ENCODE assay signal across 30 mouse cellular contexts in the genomic region with DNA sequence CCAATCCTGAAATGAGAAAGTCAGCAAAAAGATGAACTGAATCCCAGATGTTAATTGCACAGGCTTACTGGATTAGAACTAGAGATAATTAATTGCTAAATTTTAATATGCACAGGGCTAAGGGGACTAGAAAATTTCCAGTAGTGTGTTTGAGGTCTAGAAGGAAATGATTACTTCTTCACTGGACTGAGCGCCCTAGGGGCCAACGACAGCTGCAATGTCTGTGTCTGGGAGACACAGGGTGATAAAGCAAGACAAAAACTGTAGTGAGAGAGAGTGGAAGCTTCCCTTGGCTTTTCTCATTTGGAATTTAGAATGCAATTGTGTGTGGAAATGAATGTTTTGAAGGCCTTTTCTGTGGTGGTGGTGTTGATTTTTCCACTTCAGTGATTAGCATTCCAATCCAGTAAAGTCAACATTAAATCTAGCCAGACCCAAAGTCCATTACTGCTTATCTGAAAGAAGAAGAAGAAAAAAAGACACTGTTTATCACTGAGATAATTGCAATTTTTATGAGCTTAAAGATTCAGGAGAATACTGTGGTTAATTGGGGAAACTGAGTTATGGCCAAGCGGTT.
DNase-seq lines count a peak whose midpoint lies in the region; ATAC-seq and TF ChIP-seq lines count a peak whose summit lies in the region.
"Had no signal": no experiment of that assay in that cellular context is flagged by ENCODE, and none has a peak within 500 bp of the region (broad histone marks: within the 10 kb centered on the region; RNA-seq: fewer than 3 reads in every experiment).

No protein-coding gene starts in this region.

- H3K4me2 ChIP-seq in heart, embryonic 11.5 days: no peak overlapping the region
- H3K4me2 ChIP-seq in midbrain, embryonic 14.5 days (ENCODE audit: low read length): no peak overlapping the region
- no peak overlapping the region for H3K4me2 ChIP-seq in midbrain, embryonic 15.5 days
- H3K4me2 ChIP-seq in midbrain, postnatal 0 days (ENCODE audit: low read depth, low read length, poor library complexity, severe bottlenecking): no peak overlapping the region
- H3K4me2 ChIP-seq: embryonic facial prominence, embryonic 15.5 days; forebrain, embryonic 12.5 days; heart, embryonic 15.5 days; liver, embryonic 13.5 days; neural tube, embryonic 12.5 days had no signal

- no peak overlapping the region for H3K27ac ChIP-seq in heart, embryonic 11.5 days (ENCODE audit: low read depth, low read length)
- H3K27ac ChIP-seq in midbrain, embryonic 14.5 days (replicated peaks; ENCODE audit: low read depth, low read length): no peak overlapping the region
- H3K27ac ChIP-seq in midbrain, embryonic 15.5 days: no peak overlapping the region
- no peak overlapping the region for H3K27ac ChIP-seq in midbrain, postnatal 0 days (ENCODE audit: low read depth, low read length)
- H3K27ac ChIP-seq: embryonic facial prominence, embryonic 10.5 days; embryonic facial prominence, embryonic 15.5 days; forebrain, embryonic 12.5 days; heart, embryonic 15.5 days; liver, embryonic 13.5 days; macrophage; neural tube, embryonic 12.5 days had no signal

- no peaks in the 10 kb centered on the region for H3K9me3 ChIP-seq in heart, embryonic 11.5 days (replicated peaks; ENCODE audit: control insufficient read depth, low read length)
- H3K9me3 ChIP-seq in midbrain, embryonic 14.5 days (ENCODE audit: control insufficient read depth, low read length): no peaks in the 10 kb centered on the region
- H3K9me3 ChIP-seq in midbrain, embryonic 15.5 days: no peaks in the 10 kb centered on the region
- H3K9me3 ChIP-seq in midbrain, postnatal 0 days (ENCODE audit: low read length): no peaks in the 10 kb centered on the region
- H3K9me3 ChIP-seq: embryonic facial prominence, embryonic 10.5 days; embryonic facial prominence, embryonic 15.5 days; forebrain, embryonic 12.5 days; G1E; heart, embryonic 15.5 days; liver, embryonic 13.5 days; neural tube, embryonic 12.5 days had no signal

- H3K36me3 ChIP-seq in heart, embryonic 11.5 days (ENCODE audit: control insufficient read depth, insufficient read depth, low read length): no peaks in the 10 kb centered on the region
- H3K36me3 ChIP-seq in midbrain, embryonic 14.5 days (ENCODE audit: control insufficient read depth, insufficient read depth, low read length): no peaks in the 10 kb centered on the region
- H3K36me3 ChIP-seq in midbrain, embryonic 15.5 days (replicated peaks): no peaks in the 10 kb centered on the region
- H3K36me3 ChIP-seq in midbrain, postnatal 0 days (ENCODE audit: insufficient read depth, low read length): no peaks in the 10 kb centered on the region
- H3K36me3 ChIP-seq: embryonic facial prominence, embryonic 10.5 days; embryonic facial prominence, embryonic 15.5 days; forebrain, embryonic 12.5 days; G1E; heart, embryonic 15.5 days; liver, embryonic 13.5 days; neural tube, embryonic 12.5 days had no signal

- no peak for ATAC-seq in heart, embryonic 11.5 days (replicated peaks; ENCODE audit: insufficient number of reproducible peaks, low FRiP score, low TSS enrichment)
- no peak; the same call in 1 of the 2 replicates for ATAC-seq in midbrain, embryonic 14.5 days (ENCODE audit: low FRiP score, low TSS enrichment)
- ATAC-seq in midbrain, embryonic 15.5 days (replicated peaks): no peak
- ATAC-seq in midbrain, postnatal 0 days (ENCODE audit: low FRiP score): no peak
- ATAC-seq: intestine, embryonic 16.5 days had no signal

- H3K9ac ChIP-seq in heart, embryonic 11.5 days (ENCODE audit: low read depth, low read length): no peak overlapping the region
- H3K9ac ChIP-seq in midbrain, embryonic 14.5 days (replicated peaks; ENCODE audit: low read length): no peak overlapping the region
- H3K9ac ChIP-seq in midbrain, embryonic 15.5 days: no peak overlapping the region
- no peak overlapping the region for H3K9ac ChIP-seq in midbrain, postnatal 0 days (replicated peaks; ENCODE audit: low read length, poor library complexity, severe bottlenecking)
- H3K9ac ChIP-seq: embryonic facial prominence, embryonic 15.5 days; forebrain, embryonic 12.5 days; heart, embryonic 15.5 days; liver, embryonic 13.5 days; neural tube, embryonic 12.5 days had no signal

- TF ChIP-seq CTCF in midbrain, postnatal 0 days (IDR thresholded peaks at IDR 0.05): no peak

- WGBS in heart, embryonic 11.5 days (ENCODE audit: insufficient replicate concordance): 58% methylated on average over 3 of the region's 3 CpGs
- WGBS in midbrain, embryonic 14.5 days: 64% methylated on average over 3 of the region's 3 CpGs
- 58% methylated on average over 3 of the region's 3 CpGs for WGBS in midbrain, embryonic 15.5 days
- WGBS in midbrain, postnatal 0 days: 69% methylated on average over 3 of the region's 3 CpGs

- DNase-seq in heart, postnatal 10 days: peak; percentile 8 to 17
- peak; percentile 8 for DNase-seq in kidney, postnatal 10 days
- no peak for DNase-seq in kidney, postnatal 36 days
- DNase-seq in midbrain, embryonic 14.5 days: peak; percentile 40
- DNase-seq in midbrain, postnatal 0 days (ENCODE audit: low spot score): peak; percentile 14
- DNase-seq in urinary bladder, postnatal 36 days (ENCODE audit: low spot score in 2 of 2): no peak
- DNase-seq: adrenal gland, postnatal 25 days; cerebellum, adult 18-20 months; cerebellum, postnatal 10 days; gastrocnemius, postnatal 10 days; heart, postnatal 36 days; kidney, adult 8-10 months; layer of hippocampus, postnatal 36 days; left cerebral cortex, postnatal 4 days; liver, embryonic 13.5 days; lung, adult 2 months; lung, postnatal 10 days; retina, postnatal 1 day; right cerebral cortex, postnatal 14 days; thymus, postnatal 4 days had no signal

- no peaks in the 10 kb centered on the region for H3K4me1 ChIP-seq in heart, embryonic 11.5 days (ENCODE audit: control insufficient read depth, insufficient read depth, low read length)
- 0 out of 2 replicates have a peak, but pooled peaks cover 4% of the 10 kb centered on the region for H3K4me1 ChIP-seq in midbrain, embryonic 14.5 days (ENCODE audit: control insufficient read depth, insufficient read depth, low read length)
- no peaks in the 10 kb centered on the region for H3K4me1 ChIP-seq in midbrain, embryonic 15.5 days
- no peaks in the 10 kb centered on the region for H3K4me1 ChIP-seq in midbrain, postnatal 0 days (ENCODE audit: insufficient read depth, low read length)
- H3K4me1 ChIP-seq: embryonic facial prominence, embryonic 10.5 days; embryonic facial prominence, embryonic 15.5 days; heart, embryonic 15.5 days; liver, embryonic 13.5 days; neural tube, embryonic 12.5 days had no signal

- intact Hi-C loops in heart, postnatal 10 days (cut with DNase I): no loop called here

- no peaks in the 10 kb centered on the region for H3K27me3 ChIP-seq in heart, embryonic 11.5 days (ENCODE audit: control insufficient read depth, insufficient read depth, low read length)
- H3K27me3 ChIP-seq in midbrain, embryonic 14.5 days (ENCODE audit: control insufficient read depth, insufficient read depth, low read length): no peaks in the 10 kb centered on the region; the same call in 1 of the 2 replicates
- no peaks in the 10 kb centered on the region for H3K27me3 ChIP-seq in midbrain, embryonic 15.5 days (replicated peaks)
- no peaks in the 10 kb centered on the region for H3K27me3 ChIP-seq in midbrain, postnatal 0 days (ENCODE audit: insufficient read depth, low read length)
- H3K27me3 ChIP-seq: embryonic facial prominence, embryonic 15.5 days; forebrain, embryonic 12.5 days; heart, embryonic 15.5 days; liver, embryonic 13.5 days; neural tube, embryonic 12.5 days had no signal

- no peak overlapping the region for H3K4me3 ChIP-seq in heart, embryonic 11.5 days (ENCODE audit: low read depth, low read length)
- no peak overlapping the region for H3K4me3 ChIP-seq in midbrain, embryonic 14.5 days (replicated peaks; ENCODE audit: low read depth, low read length)
- no peak overlapping the region for H3K4me3 ChIP-seq in midbrain, embryonic 15.5 days
- H3K4me3 ChIP-seq in midbrain, postnatal 0 days (ENCODE audit: low read depth, low read length): no peak overlapping the region
- H3K4me3 ChIP-seq: embryonic facial prominence, embryonic 10.5 days; embryonic facial prominence, embryonic 15.5 days; forebrain, embryonic 12.5 days; heart, embryonic 15.5 days; liver, embryonic 13.5 days; neural tube, embryonic 12.5 days had no signal

Comparison
In these comparisons a context has a peak if more than half of its experiments do, and no peak if none do; other contexts are left out.
1. DNase-seq: peak in heart, postnatal 10 days (2 of 2), kidney, postnatal 10 days (single experiment), midbrain, embryonic 14.5 days (single experiment) and midbrain, postnatal 0 days (single experiment); none in kidney, postnatal 36 days (0 of 2) and urinary bladder, postnatal 36 days (0 of 2).